Mouse (Mus musculus): ENCODE measurements around the gene Smim20. TPM values are rescaled to one million over a fixed set of nuclear protein-coding genes. Genes with fewer than 3 reads are reported as not detected.
A peak's percentile ranks its signal among the peaks of the same experiment; 100 is the strongest.

Gene Smim20
- polyA plus RNA-seq, 1 experiment from 2014 or later: 103 TPM

DNA sequence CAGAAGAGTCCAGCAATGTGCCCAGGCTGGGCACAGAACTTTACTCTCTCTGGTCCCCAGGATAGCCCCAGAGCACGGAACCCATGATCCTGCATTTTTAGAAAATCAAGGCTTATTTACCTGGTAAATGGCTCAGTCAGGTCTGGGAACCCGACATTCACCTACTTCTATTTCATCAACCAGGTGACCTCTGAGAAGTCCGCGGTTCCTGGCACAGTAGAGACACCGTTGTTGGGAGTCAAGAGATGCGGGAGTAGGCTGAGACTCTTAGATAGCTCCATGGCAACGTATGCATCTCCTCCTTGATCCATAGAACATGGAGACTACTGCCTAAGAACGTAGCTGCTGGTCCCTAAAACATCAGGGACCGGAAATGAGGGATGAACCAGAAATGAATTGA lies 55.0 kb downstream of the Smim20 start:
- peaks cover 5% of the 10 kb centered on the region; the same call in 1 of the 2 replicates for H3K4me1 ChIP-seq (replicated peaks; ENCODE audit: control insufficient read depth, insufficient read depth, low read length)
- no peak overlapping the region for H3K4me2 ChIP-seq (ENCODE audit: low read length)
- H3K27me3 ChIP-seq (replicated peaks; ENCODE audit: control insufficient read depth, insufficient read depth, low read length): 0 out of 2 replicates have a peak, but pooled peaks cover 3% of the 10 kb centered on the region
- DNase-seq (ENCODE audit: low spot score) (no peak), ATAC-seq (replicated peaks; ENCODE audit: low FRiP score, low TSS enrichment, low read depth) (no peak)
- H3K9me3 ChIP-seq (ENCODE audit: control insufficient read depth, low read length): no peaks in the 10 kb centered on the region
- H3K9ac ChIP-seq (ENCODE audit: low read length): no peak overlapping the region
- WGBS: 95% methylated on average over 9 of the region's 9 CpGs
- H3K4me3 ChIP-seq (ENCODE audit: low read depth, low read length): no peak overlapping the region
- H3K36me3 ChIP-seq (ENCODE audit: control insufficient read depth, insufficient read depth, low read length): no peaks in the 10 kb centered on the region
- H3K27ac ChIP-seq (ENCODE audit: low read depth): no peak overlapping the region

- Histone ChIP-seq H3K36me3 (ENCODE audit: control insufficient read depth, insufficient read depth, low read length) (no peaks in the 10 kb centered on the region), H3K9ac (ENCODE audit: low read length) (no peak overlapping the region), H3K4me2 (ENCODE audit: low read length) (no peak overlapping the region), H3K9me3 (ENCODE audit: control insufficient read depth, low read length) (no peaks in the 10 kb centered on the region), H3K4me1 (replicated peaks; ENCODE audit: control insufficient read depth, insufficient read depth, low read length) (peaks cover 5% of the 10 kb centered on the region; the same call in 1 of the 2 replicates), H3K27ac (ENCODE audit: low read depth) (no peak overlapping the region), H3K4me3 (ENCODE audit: low read depth, low read length) (no peak overlapping the region), H3K27me3 (replicated peaks; ENCODE audit: control insufficient read depth, insufficient read depth, low read length) (0 out of 2 replicates have a peak, but pooled peaks cover 3% of the 10 kb centered on the region)
- DNase-seq (ENCODE audit: low spot score) (no peak), ATAC-seq (replicated peaks; ENCODE audit: low FRiP score, low TSS enrichment, low read depth) (no peak)
- WGBS: 79% methylated on average over 11 of the region's 11 CpGs
Observed at GRCm38 (mm10) chr5:53322471-53322870, 55.6 kb downstream of the Smim20 start.

- H3K4me2 ChIP-seq (ENCODE audit: low read length): no peak overlapping the region
- WGBS: 59% methylated on average over 7 of the region's 7 CpGs
- H3K4me1 ChIP-seq (replicated peaks; ENCODE audit: control insufficient read depth, insufficient read depth, low read length): peaks cover 5% of the 10 kb centered on the region; the same call in 1 of the 2 replicates
- no peaks in the 10 kb centered on the region for H3K36me3 ChIP-seq (ENCODE audit: control insufficient read depth, insufficient read depth, low read length)
- no peaks in the 10 kb centered on the region for H3K9me3 ChIP-seq (ENCODE audit: control insufficient read depth, low read length)
- H3K27me3 ChIP-seq (replicated peaks; ENCODE audit: control insufficient read depth, insufficient read depth, low read length): 0 out of 2 replicates have a peak, but pooled peaks cover 3% of the 10 kb centered on the region
- H3K4me3 ChIP-seq (ENCODE audit: low read depth, low read length): no peak overlapping the region
- DNase-seq (ENCODE audit: low spot score) (no peak), ATAC-seq (replicated peaks; ENCODE audit: low FRiP score, low TSS enrichment, low read depth) (no peak)
- no peak overlapping the region for H3K27ac ChIP-seq (ENCODE audit: low read depth)
- H3K9ac ChIP-seq (ENCODE audit: low read length): no peak overlapping the region
Observed at GRCm38 (mm10) chr5:53323121-53323520, 56.2 kb downstream of the Smim20 start.

DNA sequence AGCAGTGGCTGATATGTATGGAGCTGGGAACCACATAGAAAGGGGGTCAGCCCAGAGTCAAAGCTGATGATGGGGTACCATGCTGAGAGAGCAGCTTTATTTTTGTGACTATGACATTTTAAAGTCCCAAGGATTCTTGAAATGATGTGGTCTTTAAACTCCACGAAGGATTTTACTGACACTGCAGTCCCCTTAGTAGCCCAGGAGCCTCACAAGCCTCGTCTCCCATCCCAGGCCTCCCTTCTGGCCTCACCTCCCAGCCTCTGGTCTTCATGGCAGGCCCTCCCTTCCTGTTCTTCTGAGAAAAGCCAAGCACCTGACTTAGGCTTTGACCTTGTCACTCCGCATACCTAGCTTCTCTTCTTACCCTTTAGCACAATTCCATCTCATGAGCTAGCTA lies 57.4 kb downstream of the Smim20 start:
- no peak overlapping the region for H3K9ac ChIP-seq (ENCODE audit: low read length)
- H3K9me3 ChIP-seq (ENCODE audit: control insufficient read depth, low read length): no peaks in the 10 kb centered on the region
- DNase-seq (ENCODE audit: low spot score) (no peak), ATAC-seq (replicated peaks; ENCODE audit: low FRiP score, low TSS enrichment, low read depth) (no peak)
- no peak overlapping the region for H3K4me3 ChIP-seq (ENCODE audit: low read depth, low read length)
- peaks cover 5% of the 10 kb centered on the region; the same call in 1 of the 2 replicates for H3K4me1 ChIP-seq (replicated peaks; ENCODE audit: control insufficient read depth, insufficient read depth, low read length)
- H3K27ac ChIP-seq (ENCODE audit: low read depth): no peak overlapping the region
- no peaks in the 10 kb centered on the region for H3K36me3 ChIP-seq (ENCODE audit: control insufficient read depth, insufficient read depth, low read length)
- WGBS: 75% methylated on average over 3 of the region's 3 CpGs
- H3K27me3 ChIP-seq (replicated peaks; ENCODE audit: control insufficient read depth, insufficient read depth, low read length): 0 out of 2 replicates have a peak, but pooled peaks cover 3% of the 10 kb centered on the region
- H3K4me2 ChIP-seq (ENCODE audit: low read length): no peak overlapping the region

DNA sequence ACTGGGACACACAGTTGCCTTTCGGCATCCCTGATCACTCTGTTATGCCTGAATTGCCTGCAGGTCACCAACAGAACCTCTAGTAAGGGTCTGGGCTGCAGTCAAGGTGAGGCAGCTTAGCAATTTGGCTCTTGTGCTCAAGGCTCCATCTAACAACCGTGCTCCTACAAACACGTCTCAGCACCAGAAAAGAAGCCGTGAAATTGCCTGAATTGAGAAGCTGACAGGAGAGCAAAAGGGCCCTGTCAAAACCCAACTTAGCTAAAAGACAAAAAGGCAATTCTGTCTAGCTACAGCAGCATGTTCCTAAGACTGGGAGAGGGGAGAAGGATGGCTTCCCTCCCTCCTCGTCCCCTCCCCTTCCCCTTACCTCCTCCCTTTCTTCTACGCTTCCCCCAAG lies 57.9 kb downstream of the Smim20 start:
- no peaks in the 10 kb centered on the region for H3K36me3 ChIP-seq (ENCODE audit: control insufficient read depth, insufficient read depth, low read length)
- peaks cover 5% of the 10 kb centered on the region; the same call in 1 of the 2 replicates for H3K4me1 ChIP-seq (replicated peaks; ENCODE audit: control insufficient read depth, insufficient read depth, low read length)
- no peak overlapping the region for H3K4me2 ChIP-seq (ENCODE audit: low read length)
- no peak overlapping the region for H3K27ac ChIP-seq (ENCODE audit: low read depth)
- 69% methylated on average over 6 of the region's 6 CpGs for WGBS
- DNase-seq (ENCODE audit: low spot score) (no peak), ATAC-seq (replicated peaks; ENCODE audit: low FRiP score, low TSS enrichment, low read depth) (no peak)
- H3K9me3 ChIP-seq (ENCODE audit: control insufficient read depth, low read length): no peaks in the 10 kb centered on the region
- no peak overlapping the region for H3K9ac ChIP-seq (ENCODE audit: low read length)
- H3K4me3 ChIP-seq (ENCODE audit: low read depth, low read length): no peak overlapping the region
- H3K27me3 ChIP-seq (replicated peaks; ENCODE audit: control insufficient read depth, insufficient read depth, low read length): 0 out of 2 replicates have a peak, but pooled peaks cover 3% of the 10 kb centered on the region

DNA sequence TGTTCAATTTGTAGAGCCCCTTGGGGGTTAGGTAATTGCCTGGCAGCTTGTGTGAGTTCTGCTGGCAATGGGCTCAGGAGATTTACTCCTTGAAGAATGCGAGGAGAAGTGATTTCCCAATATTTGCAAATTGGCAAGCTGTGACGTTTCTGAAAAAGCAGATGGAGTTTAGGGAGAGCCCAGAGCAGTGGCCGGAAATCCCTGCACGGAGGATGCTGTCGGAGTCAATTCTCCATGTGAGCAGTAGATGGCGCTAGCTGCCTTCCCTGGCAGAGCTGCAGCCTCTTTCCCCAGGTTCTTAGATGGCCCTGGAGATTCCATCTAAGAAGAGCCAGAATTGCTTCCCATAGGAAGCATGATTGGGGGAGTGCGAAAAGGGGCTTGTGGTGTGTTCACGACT lies 59.1 kb downstream of the Smim20 start:
- Histone ChIP-seq H3K9me3 (ENCODE audit: control insufficient read depth, low read length) (no peaks in the 10 kb centered on the region), H3K9ac (ENCODE audit: low read length) (no peak overlapping the region), H3K4me1 (replicated peaks; ENCODE audit: control insufficient read depth, insufficient read depth, low read length) (peaks cover 5% of the 10 kb centered on the region; the same call in 1 of the 2 replicates), H3K4me2 (ENCODE audit: low read length) (no peak overlapping the region), H3K36me3 (ENCODE audit: control insufficient read depth, insufficient read depth, low read length) (no peaks in the 10 kb centered on the region), H3K27ac (ENCODE audit: low read depth) (no peak overlapping the region), H3K4me3 (ENCODE audit: low read depth, low read length) (no peak overlapping the region), H3K27me3 (replicated peaks; ENCODE audit: control insufficient read depth, insufficient read depth, low read length) (0 out of 2 replicates have a peak, but pooled peaks cover 3% of the 10 kb centered on the region)
- DNase-seq (ENCODE audit: low spot score) (peak; percentile 81), ATAC-seq (replicated peaks; ENCODE audit: low FRiP score, low TSS enrichment, low read depth) (no peak)
- 3% methylated on average over 8 of the region's 8 CpGs for WGBS

GRCm38 (mm10) chr5:53326491-53326890 lies 59.6 kb downstream of the Smim20 start:
- ATAC-seq (replicated peaks; ENCODE audit: low FRiP score, low TSS enrichment, low read depth) (no peak), DNase-seq (ENCODE audit: low spot score) (no peak)
- Histone ChIP-seq H3K36me3 (ENCODE audit: control insufficient read depth, insufficient read depth, low read length) (no peaks in the 10 kb centered on the region), H3K9me3 (ENCODE audit: control insufficient read depth, low read length) (no peaks in the 10 kb centered on the region), H3K27ac (ENCODE audit: low read depth) (no peak overlapping the region), H3K9ac (ENCODE audit: low read length) (no peak overlapping the region), H3K4me3 (ENCODE audit: low read depth, low read length) (no peak overlapping the region), H3K4me2 (ENCODE audit: low read length) (no peak overlapping the region), H3K4me1 (replicated peaks; ENCODE audit: control insufficient read depth, insufficient read depth, low read length) (peaks cover 5% of the 10 kb centered on the region; the same call in 1 of the 2 replicates), H3K27me3 (replicated peaks; ENCODE audit: control insufficient read depth, insufficient read depth, low read length) (0 out of 2 replicates have a peak, but pooled peaks cover 3% of the 10 kb centered on the region)
- WGBS: 47% methylated on average over 5 of the region's 5 CpGs

Other genes with a start within 250 kb of the Smim20 start
- gene Slc34a2, start 229.0 kb upstream of the Smim20 start, polyA plus RNA-seq (2014; fragmentation: Nextera tagmentation; extraction: Ambion mirVana): 0.50 and 0.91 TPM in 2 replicates
- gene Sel1l3, start 53.2 kb upstream of the Smim20 start, polyA plus RNA-seq (2014; fragmentation: Nextera tagmentation; extraction: Ambion mirVana): 10.3 and 11.1 TPM in 2 replicates
- 39.3 and 49.1 TPM in 2 replicates for gene Rbpj, start 199.1 kb downstream of the Smim20 start, polyA plus RNA-seq (2014; fragmentation: Nextera tagmentation; extraction: Ambion mirVana)

Data from intestine, embryonic 14.5 days (tissue).